Mouse (Mus musculus) urinary bladder, postnatal 4 days (tissue): ENCODE measurements around the gene Scn5a.
A peak's percentile ranks its signal among the peaks of the same experiment; 100 is the strongest.

Experiments used
- DNase-seq, 2 experiments: peaks; one replicate each; pipeline ENCODE4 v3.0.0; 2021 to 2022; ENCODE audit warnings: low spot score in 2 of 2

Gene Scn5a

GRCm38 (mm10) chr9:119578636-119579438 is at the start of gene Scn5a:
Gene Scn5a (minus strand): TSS chr9:119579016.
- no peak for DNase-seq

GRCm38 (mm10) chr9:119627227-119627626 is 48.4 kb upstream of the Scn5a start:
- no peak for DNase-seq

- DNase-seq, result no peak
Measured at GRCm38 (mm10) chr9:119624151-119624550, 45.3 kb upstream of the Scn5a start.

GRCm38 (mm10) chr9:119614798-119615197 is 36.0 kb upstream of the Scn5a start:
- no peak for DNase-seq

- no peak for DNase-seq
Measured at GRCm38 (mm10) chr9:119610563-119611166, 31.8 kb upstream of the Scn5a start.

- DNase-seq, result no peak
Measured at GRCm38 (mm10) chr9:119606906-119607305, 28.1 kb upstream of the Scn5a start.

- DNase-seq, result no peak
Measured at GRCm38 (mm10) chr9:119604607-119605006, 25.8 kb upstream of the Scn5a start.

GRCm38 (mm10) chr9:119598501-119598900 is 19.7 kb upstream of the Scn5a start:
- no peak for DNase-seq

GRCm38 (mm10) chr9:119597332-119597731 is 18.5 kb upstream of the Scn5a start:
- no peak for DNase-seq

GRCm38 (mm10) chr9:119589592-119589991 is 10.8 kb upstream of the Scn5a start:
- no peak for DNase-seq

- DNase-seq, result no peak
Measured at GRCm38 (mm10) chr9:119588763-119589449, 10.1 kb upstream of the Scn5a start.

- peak; percentile 56 to 79 for DNase-seq
Measured at GRCm38 (mm10) chr9:119580668-119581067, 1.9 kb upstream of the Scn5a start.

- no peak for DNase-seq
Measured at GRCm38 (mm10) chr9:119580187-119580586, 1.4 kb upstream of the Scn5a start.

GRCm38 (mm10) chr9:119578311-119578635 is 543 bp downstream of the Scn5a start:
- DNase-seq, result no peak

GRCm38 (mm10) chr9:119576977-119577376 is 1.8 kb downstream of the Scn5a start:
- DNase-seq, result no peak

- DNase-seq, result no peak
Measured at GRCm38 (mm10) chr9:119575732-119576131, 3.1 kb downstream of the Scn5a start.

GRCm38 (mm10) chr9:119574366-119574765 is 4.5 kb downstream of the Scn5a start:
- no peak for DNase-seq

- DNase-seq, result no peak
Measured at GRCm38 (mm10) chr9:119573009-119573408, 5.8 kb downstream of the Scn5a start.

GRCm38 (mm10) chr9:119571411-119571888 is 7.4 kb downstream of the Scn5a start:
- no peak for DNase-seq

GRCm38 (mm10) chr9:119570652-119571051 is 8.2 kb downstream of the Scn5a start:
- DNase-seq, result no peak

GRCm38 (mm10) chr9:119568732-119569131 is 10.1 kb downstream of the Scn5a start:
- no peak for DNase-seq

GRCm38 (mm10) chr9:119567800-119568199 is 11.0 kb downstream of the Scn5a start:
- DNase-seq, result no peak

- no peak for DNase-seq
Measured at GRCm38 (mm10) chr9:119566214-119566613, 12.6 kb downstream of the Scn5a start.
